Mouse (Mus musculus) adrenal gland, postnatal 4 days (tissue): ENCODE measurements around the gene Fam155a. TPM values are rescaled to one million over a fixed set of nuclear protein-coding genes. Genes with fewer than 3 reads are reported as not detected.
"Not testable (repeated sequence)": the region's sequence is repeated elsewhere in the genome, so short reads cannot be mapped to it uniquely, and the experiment has no call there.

Experiments used
- DNase-seq, 2 experiments: peaks; one replicate each; pipeline ENCODE4 v3.0.0; 2021 to 2022; ENCODE audit warnings: low spot score in 2 of 2, mixed read lengths in 2 of 2
- total RNA-seq, 2 experiments: library from RNA; stranded (reverse); gene quantifications; 2 replicates each; pipeline ENCODE4 v1.2.3; 2021

Fam155a gene
- total RNA-seq, 2 experiments from 2014 or later, result 20.7 to 22.4 TPM

- DNase-seq, result no peak
These were observed 78.6 kb downstream of the Fam155a start for GRCm38 (mm10) chr8:9692370-9692769.

- DNase-seq, result not testable (repeated sequence)
These were observed 110.9 kb downstream of the Fam155a start for GRCm38 (mm10) chr8:9660014-9660413.

- no peak for DNase-seq
These were observed 114.1 kb downstream of the Fam155a start for GRCm38 (mm10) chr8:9656901-9657300.

GRCm38 (mm10) chr8:9654826-9655225, 116.1 kb downstream of the Fam155a start:
- DNase-seq, result no peak

GRCm38 (mm10) chr8:9653643-9654042, 117.3 kb downstream of the Fam155a start:
- no peak for DNase-seq

- no peak for DNase-seq
These were observed 132.8 kb downstream of the Fam155a start for GRCm38 (mm10) chr8:9638162-9638561.

- DNase-seq, result no peak
These were observed 135.7 kb downstream of the Fam155a start for GRCm38 (mm10) chr8:9635240-9635639.

- no peak for DNase-seq
These were observed 163.8 kb downstream of the Fam155a start for GRCm38 (mm10) chr8:9607086-9607701.

GRCm38 (mm10) chr8:9596003-9596402, 175.0 kb downstream of the Fam155a start:
- no peak for DNase-seq

GRCm38 (mm10) chr8:9581836-9582235, 189.1 kb downstream of the Fam155a start:
- DNase-seq, result no peak

- DNase-seq, result no peak
These were observed 190.8 kb downstream of the Fam155a start for GRCm38 (mm10) chr8:9580192-9580591.

- DNase-seq, result no peak
These were observed 199.0 kb downstream of the Fam155a start for GRCm38 (mm10) chr8:9571977-9572376.

GRCm38 (mm10) chr8:9569516-9570170, 201.3 kb downstream of the Fam155a start:
- DNase-seq, result no peak

GRCm38 (mm10) chr8:9549199-9549598, 221.8 kb downstream of the Fam155a start:
- DNase-seq, result no peak

GRCm38 (mm10) chr8:9547558-9547954, 223.4 kb downstream of the Fam155a start:
- no peak for DNase-seq

- no peak for DNase-seq
These were observed 223.9 kb downstream of the Fam155a start for GRCm38 (mm10) chr8:9546919-9547557.

GRCm38 (mm10) chr8:9546429-9546828, 224.5 kb downstream of the Fam155a start:
- DNase-seq, result no peak

- no peak for DNase-seq
These were observed 225.3 kb downstream of the Fam155a start for GRCm38 (mm10) chr8:9545665-9546064.

GRCm38 (mm10) chr8:9535730-9536372, 235.1 kb downstream of the Fam155a start:
- no peak for DNase-seq

- DNase-seq, result no peak
These were observed 244.4 kb downstream of the Fam155a start for GRCm38 (mm10) chr8:9526515-9526914.

- DNase-seq, result no peak
These were observed 249.4 kb downstream of the Fam155a start for GRCm38 (mm10) chr8:9521577-9521976.

GRCm38 (mm10) chr8:9500751-9501150, 270.2 kb downstream of the Fam155a start:
- DNase-seq, result no peak
